Mouse (Mus musculus) embryonic facial prominence, embryonic 10.5 days (tissue): Measurements from ENCODE around the gene Hinfp. TPM values are rescaled to one million over a fixed set of nuclear protein-coding genes. Genes with fewer than 3 reads are reported as not detected.

ENCODE experiments used
- microRNA-seq: library from miRNA; unstranded; fragments of <30 nt; microRNA quantifications from one replicate; pipeline ENCODE4, GENCODE M21; 2017
- polyA plus RNA-seq: library from polyadenylated mRNA; unstranded; fragments of >200 nt; fragmentation: Nextera tagmentation; extraction: Ambion mirVana; gene quantifications from 2 replicates; pipeline ENCODE4 v1.2.1, GENCODE M21; 2016

The Hinfp gene
- polyA plus RNA-seq, 1 experiment from 2014 or later: 29.6 TPM

Small RNA genes lying within 50 kb of the gene (microRNA-seq; reads per million reads assigned to microRNA genes)
- not detected for gene Gm44335

Other genes starting within 250 kb of the Hinfp start
- 10.7 and 12.0 TPM in 2 replicates for gene Usp2, start 238.7 kb downstream of the Hinfp start, polyA plus RNA-seq
- 0.09 and 0.12 TPM in 2 replicates for gene Mfrp, start 203.9 kb downstream of the Hinfp start, polyA plus RNA-seq
- gene C1qtnf5, start 198.4 kb downstream of the Hinfp start, polyA plus RNA-seq: 0.27 and 0.75 TPM in 2 replicates
- 0.31 and 0.49 TPM in 2 replicates for gene Gm49380, start 192.2 kb downstream of the Hinfp start, polyA plus RNA-seq
- gene Rnf26, start 192.2 kb downstream of the Hinfp start, polyA plus RNA-seq: 80.1 and 80.9 TPM in 2 replicates
- 11.2 and 12.3 TPM in 2 replicates for gene Mcam, start 171.2 kb downstream of the Hinfp start, polyA plus RNA-seq
- 25.4 and 25.5 TPM in 2 replicates for gene Cbl, start 71.6 kb downstream of the Hinfp start, polyA plus RNA-seq
- gene Ccdc153, start 65.0 kb downstream of the Hinfp start, polyA plus RNA-seq: not detected in 2 replicates
- 0.09 TPM in 1 of 2 replicates, not detected in the other for gene Pdzd3, start 54.2 kb downstream of the Hinfp start, polyA plus RNA-seq
- gene Nlrx1, start 37.1 kb downstream of the Hinfp start, polyA plus RNA-seq: 1.9 and 2.4 TPM in 2 replicates
- gene Abcg4, start 17.1 kb downstream of the Hinfp start, polyA plus RNA-seq: 2.6 and 3.1 TPM in 2 replicates
- 6.8 and 7.8 TPM in 2 replicates for gene C2cd2l, start 14.6 kb upstream of the Hinfp start, polyA plus RNA-seq
- 53.8 and 53.9 TPM in 2 replicates for gene Dpagt1, start 20.3 kb upstream of the Hinfp start, polyA plus RNA-seq
- gene H2afx, start 29.0 kb upstream of the Hinfp start, polyA plus RNA-seq: 601 and 615 TPM in 2 replicates
- gene Hmbs, start 38.6 kb upstream of the Hinfp start, polyA plus RNA-seq: 167 and 175 TPM in 2 replicates
- gene Vps11, start 56.0 kb upstream of the Hinfp start, polyA plus RNA-seq: 30.7 and 30.9 TPM in 2 replicates
- 43.8 and 46.7 TPM in 2 replicates for gene Hyou1, start 73.8 kb upstream of the Hinfp start, polyA plus RNA-seq
- gene Slc37a4, start 91.2 kb upstream of the Hinfp start, polyA plus RNA-seq: 13.4 and 16.1 TPM in 2 replicates
- 2,417 and 2,419 TPM in 2 replicates for gene Rps25, start 101.5 kb upstream of the Hinfp start, polyA plus RNA-seq
- gene Trappc4, start 101.9 kb upstream of the Hinfp start, polyA plus RNA-seq: 178 and 179 TPM in 2 replicates
- gene Ccdc84, start 112.9 kb upstream of the Hinfp start, polyA plus RNA-seq: 21.6 and 28.4 TPM in 2 replicates
- gene Foxr1, start 135.5 kb upstream of the Hinfp start, polyA plus RNA-seq: not detected in 2 replicates
- gene Upk2, start 149.3 kb upstream of the Hinfp start, polyA plus RNA-seq: 0.41 and 0.59 TPM in 2 replicates
- 7.4 and 7.7 TPM in 2 replicates for gene Bcl9l, start 177.2 kb upstream of the Hinfp start, polyA plus RNA-seq